9 mouse cellular contexts compared by ENCODE assay signal in the genomic region with DNA sequence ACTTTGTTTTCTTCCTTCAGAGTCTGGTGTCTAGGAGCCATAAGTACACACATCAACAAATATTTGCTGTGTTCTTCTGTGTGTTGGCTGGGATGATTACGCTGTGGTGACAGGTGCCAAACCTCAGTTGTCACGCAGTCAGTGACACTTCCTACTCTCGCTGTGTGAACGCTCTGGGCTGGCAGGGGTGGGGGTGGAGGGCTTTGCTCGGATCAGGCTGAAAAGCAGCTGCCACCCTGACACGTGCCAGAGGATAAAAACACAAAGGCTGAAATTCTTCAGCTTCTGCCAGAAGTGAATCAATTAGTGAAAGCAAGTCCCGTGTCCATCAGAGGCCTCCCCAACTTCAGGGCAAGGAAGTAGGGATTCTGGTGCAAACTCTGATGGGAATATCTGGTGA. TPM values are rescaled to one million over a fixed set of nuclear protein-coding genes. Genes with fewer than 3 reads are reported as not detected.
DNase-seq lines count a peak whose midpoint lies in the region; ATAC-seq and TF ChIP-seq lines count a peak whose summit lies in the region.
"Had no signal": no experiment of that assay in that cellular context is flagged by ENCODE, and none has a peak within 500 bp of the region (broad histone marks: within the 10 kb centered on the region; RNA-seq: fewer than 3 reads in every experiment).

No protein-coding gene starts in this region.

- H3K4me3 ChIP-seq in bone marrow, adult 2 months (replicated peaks; ENCODE audit: control insufficient read depth, low read depth, low read length), result no peak overlapping the region
- no peak overlapping the region for H3K4me3 ChIP-seq in thymus, adult 2 months (ENCODE audit: control insufficient read depth, insufficient read depth, low read length)
- H3K4me3 ChIP-seq in neural tube, embryonic 15.5 days (replicated peaks), result no peak overlapping the region

- no peak for TF ChIP-seq POLR2A in bone marrow, adult 2 months (IDR thresholded peaks at IDR 0.05; ENCODE audit: borderline replicate concordance, control insufficient read depth, low read depth, low read length)
- TF ChIP-seq POLR2A in thymus, adult 2 months (IDR thresholded peaks at IDR 0.05; ENCODE audit: control insufficient read depth, extremely low read depth, insufficient read depth, low read length, poor library complexity), result no peak

- no peak overlapping the region for H3K9ac ChIP-seq in neural tube, embryonic 15.5 days (replicated peaks)

- intact Hi-C loops in left cerebral cortex, postnatal 4 days (cut with DNase I), result no loop called here
- intact Hi-C loops in left cerebral cortex, postnatal 10 days (cut with DNase I), result no loop called here

- H3K4me2 ChIP-seq in neural tube, embryonic 15.5 days, result no peak overlapping the region

- peak overlapping the region; percentile 13; the same call in 1 of the 2 replicates for H3K27ac ChIP-seq in bone marrow, adult 2 months (ENCODE audit: control insufficient read depth, insufficient read depth, low read depth, low read length, poor library complexity)
- H3K27ac ChIP-seq in thymus, adult 2 months (ENCODE audit: control insufficient read depth, insufficient read depth, low read length), result peak overlapping the region; percentile 99
- no peak overlapping the region for H3K27ac ChIP-seq in neural tube, embryonic 15.5 days (replicated peaks)

- H3K9me3 ChIP-seq in neural tube, embryonic 15.5 days (replicated peaks), result no peaks in the 10 kb centered on the region

- no peaks in the 10 kb centered on the region for H3K27me3 ChIP-seq in thymus, adult 2 months (ENCODE audit: control insufficient read depth, insufficient read depth, low read length)
- H3K27me3 ChIP-seq in neural tube, embryonic 15.5 days (replicated peaks), result no peaks in the 10 kb centered on the region

- peaks cover 9% of the 10 kb centered on the region for H3K4me1 ChIP-seq in bone marrow, adult 2 months (ENCODE audit: control insufficient read depth, insufficient read depth, low read length)
- H3K4me1 ChIP-seq in thymus, adult 2 months (replicated peaks; ENCODE audit: control insufficient read depth, insufficient read depth, low read length), result peaks cover 58% of the 10 kb centered on the region
- H3K4me1 ChIP-seq in neural tube, embryonic 15.5 days, result no peaks in the 10 kb centered on the region

- DNase-seq in left cerebral cortex, postnatal 4 days, result peak; percentile 60
- DNase-seq in left cerebral cortex, postnatal 10 days (ENCODE audit: extremely low spot score in 1 of 2, low spot score in 2 of 2), result no peak
- DNase-seq in lung, postnatal 4 days, result peak; percentile 44 to 68
- peak; percentile 68 for DNase-seq in thymus, adult 2 months
- DNase-seq in gastrocnemius, postnatal 10 days, result no peak

- ATAC-seq in erythroid progenitor cell, adult 5-6 weeks (replicated peaks; ENCODE audit: low FRiP score, poor library complexity, severe bottlenecking), result no peak
- ATAC-seq in neural tube, embryonic 15.5 days (ENCODE audit: low FRiP score), result no peak
- ATAC-seq: intestine, embryonic 16.5 days had no signal

- no peak for TF ChIP-seq CTCF in bone marrow, adult 2 months (IDR thresholded peaks at IDR 0.05; ENCODE audit: control insufficient read depth, insufficient read depth, low read length)
- no peak for TF ChIP-seq CTCF in thymus, adult 2 months (IDR thresholded peaks at IDR 0.05; ENCODE audit: borderline replicate concordance, control insufficient read depth, extremely low read depth, insufficient read depth, low read length, poor library complexity)

- WGBS in bone marrow, adult 2 months, result 10% methylated on average over 7 of the region's 7 CpGs
- 4% methylated on average over 7 of the region's 7 CpGs for WGBS in thymus, adult 2 months
- 31% methylated on average over 7 of the region's 7 CpGs for WGBS in neural tube, embryonic 15.5 days

- H3K36me3 ChIP-seq in thymus, adult 2 months (ENCODE audit: control insufficient read depth, insufficient read depth, low read length), result no peaks in the 10 kb centered on the region
- no peaks in the 10 kb centered on the region for H3K36me3 ChIP-seq in neural tube, embryonic 15.5 days

RNA-seq across cellular contexts. Expression of gene Ets1, which starts 20.0 kb away (rescaled TPM):
- 10 to 100 TPM; 26.5 to 27.2 TPM for total RNA-seq in left cerebral cortex, postnatal 4 days (2021)
- total RNA-seq in left cerebral cortex, postnatal 10 days (2021), result 10 to 100 TPM; 19.0 to 24.7 TPM
- polyA plus RNA-seq in bone marrow, adult 2 months (2011; ENCODE audit: insufficient read depth, insufficient read length, low replicate concordance, missing spikeins), result 23.5 and 34.5 TPM in 2 replicates
- 272 and 400 TPM in 2 replicates for polyA plus RNA-seq in thymus, adult 2 months (2012; rRNA removed)
- 9.0 and 23.1 TPM in 2 replicates for total RNA-seq in erythroid progenitor cell, adult 5-6 weeks (2015; ENCODE audit: low replicate concordance)
- total RNA-seq in erythroid progenitor cell, adult 5-6 weeks (2017; ENCODE audit: low replicate concordance), result 17.5 and 22.3 TPM in 2 replicates
- total RNA-seq in gastrocnemius, postnatal 10 days (2021), result 10 to 100 TPM; 36.6 to 47.7 TPM
- polyA plus RNA-seq in neural tube, embryonic 15.5 days (2015; fragmentation: Nextera tagmentation; extraction: Ambion mirVana), result 17.6 and 34.5 TPM in 2 replicates

Comparison
In these comparisons a context has a peak if more than half of its experiments do, and no peak if none do; other contexts are left out.
1. DNase-seq: peak in left cerebral cortex, postnatal 4 days (single experiment), lung, postnatal 4 days (2 of 2) and thymus, adult 2 months (single experiment); none in left cerebral cortex, postnatal 10 days (0 of 2) and gastrocnemius, postnatal 10 days (single experiment).